Mouse (Mus musculus) ES-Bruce4 (cell line): ENCODE measurements at regions not wholly inside any gene's neighbourhood (a gene's known extent, or its start where the extent isn't known, plus 50 kb on each side); places are given as distances from the start of the nearest gene placed in this dataset.

Source experiments
- CTCF ChIP-seq: IDR thresholded peaks from one replicate; pipeline ENCODE4 v1.8.1; 2011; ENCODE audit warnings: low read depth, low read length
- POLR2A ChIP-seq: IDR thresholded peaks from one replicate; pipeline ENCODE4 v1.8.1; 2011; ENCODE audit warnings: low read length; ENCODE audit not compliant: insufficient read depth

GRCm38 (mm10) chr2:23926921-23927320 is 122.3 kb downstream of the Hnmt start:
- no peak for TF ChIP-seq POLR2A
- no peak for TF ChIP-seq CTCF
